Mouse (Mus musculus): ENCODE data around the gene Cyp4f40. TPM values are rescaled to one million over a fixed set of nuclear protein-coding genes. Genes with fewer than 3 reads are reported as not detected.
"Not testable (repeated sequence)": the region's sequence is repeated elsewhere in the genome, so short reads cannot be mapped to it uniquely, and the experiment has no call there.

Cyp4f40 gene
- polyA plus RNA-seq, 1 experiment, result not detected

DNA sequence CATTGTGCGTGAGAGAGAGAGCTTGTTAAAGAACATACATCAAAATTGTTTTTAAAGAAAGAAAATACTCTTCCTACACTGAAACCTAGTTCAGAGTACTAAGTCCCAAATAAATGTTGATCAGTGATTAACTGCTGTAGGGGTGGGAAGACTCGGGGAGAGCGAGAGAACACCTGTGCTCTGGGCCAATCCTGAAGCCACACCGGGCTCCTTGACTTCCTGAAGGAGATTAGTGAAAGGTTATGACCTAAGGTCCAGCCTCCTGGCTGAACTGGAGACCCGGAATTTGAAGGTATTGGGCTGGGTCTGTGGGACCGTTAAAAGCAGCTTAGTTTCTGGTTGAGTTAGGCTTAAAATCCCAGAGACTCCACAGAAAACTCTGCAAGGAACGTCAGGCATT, 64.1 kb downstream of the Cyp4f40 start:
- DNase-seq, result no peak
- Histone ChIP-seq H3K27ac (ENCODE audit: insufficient read depth, low read length) (no peak overlapping the region), H3K4me3 (replicated peaks; ENCODE audit: insufficient read depth, low read depth, low read length) (no peak overlapping the region), H3K4me1 (ENCODE audit: control insufficient read depth, insufficient read depth, low read length) (no peaks in the 10 kb centered on the region), H3K27me3 (ENCODE audit: control insufficient read depth, insufficient read depth, low read length) (no peaks in the 10 kb centered on the region)
- TF ChIP-seq CTCF (IDR thresholded peaks at IDR 0.05; ENCODE audit: borderline replicate concordance, insufficient read depth, low read depth, low read length) (no peak), POLR2A (IDR thresholded peaks at IDR 0.05; ENCODE audit: borderline replicate concordance, insufficient read depth, low read length) (no peak)
- 84% methylated on average over 7 of the region's 7 CpGs for WGBS

DNA sequence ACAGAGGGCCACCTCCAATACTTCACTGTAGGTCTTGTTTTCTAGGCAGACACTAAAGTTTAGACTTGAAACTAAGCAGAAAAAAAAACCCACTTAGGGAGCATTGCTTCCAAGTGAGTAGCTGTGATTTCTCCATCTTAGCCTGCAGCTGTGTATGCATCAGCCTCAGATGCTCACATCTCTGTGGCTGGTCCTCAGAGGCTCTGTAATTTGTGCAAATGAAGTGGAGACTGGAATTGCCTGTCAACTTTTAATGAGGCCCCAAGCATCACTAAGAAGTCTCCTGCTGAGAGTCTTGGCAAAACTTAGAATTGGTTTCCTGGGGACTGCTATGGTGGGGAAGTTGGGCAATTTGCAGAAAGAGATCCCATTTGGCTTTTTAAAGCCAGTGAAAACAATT, 67.7 kb downstream of the Cyp4f40 start:
- not testable (repeated sequence) for H3K4me3 ChIP-seq (replicated peaks; ENCODE audit: insufficient read depth, low read depth, low read length); DNase-seq; H3K27me3 ChIP-seq (ENCODE audit: control insufficient read depth, insufficient read depth, low read length); H3K4me1 ChIP-seq (ENCODE audit: control insufficient read depth, insufficient read depth, low read length); H3K27ac ChIP-seq (ENCODE audit: insufficient read depth, low read length)

Other genes starting within 250 kb of the Cyp4f40 start
- gene Pglyrp2, start 234.7 kb upstream of the Cyp4f40 start, polyA plus RNA-seq (2012; rRNA removed), result not detected in 2 replicates
- 0.18 TPM in 1 of 2 replicates, not detected in the other for gene Cyp4f39, start 206.2 kb upstream of the Cyp4f40 start, polyA plus RNA-seq (2012; rRNA removed)
- 6.8 and 7.8 TPM in 2 replicates for gene Cyp4f17, start 152.8 kb upstream of the Cyp4f40 start, polyA plus RNA-seq (2012; rRNA removed)
- 21.8 and 24.6 TPM in 2 replicates for gene Cyp4f16, start 122.3 kb upstream of the Cyp4f40 start, polyA plus RNA-seq (2012; rRNA removed)
- gene Cyp4f37, start 37.6 kb upstream of the Cyp4f40 start, polyA plus RNA-seq (2012; rRNA removed), result not detected in 2 replicates
- gene Cyp4f15, start 26.7 kb downstream of the Cyp4f40 start, polyA plus RNA-seq (2012; rRNA removed), result 5.1 and 5.9 TPM in 2 replicates
- 25.9 and 28.8 TPM in 2 replicates for gene Zfp871, start 129.4 kb downstream of the Cyp4f40 start, polyA plus RNA-seq (2012; rRNA removed)
- 6.4 and 7.2 TPM in 2 replicates for gene Zfp811, start 151.0 kb downstream of the Cyp4f40 start, polyA plus RNA-seq (2012; rRNA removed)
- gene Zfp799, start 171.4 kb downstream of the Cyp4f40 start, polyA plus RNA-seq (2012; rRNA removed), result 13.3 and 15.7 TPM in 2 replicates
- 6.3 and 6.8 TPM in 2 replicates for gene Zfp870, start 232.7 kb downstream of the Cyp4f40 start, polyA plus RNA-seq (2012; rRNA removed)

All from cerebellum, adult 2 months (tissue).